Mouse (Mus musculus): ENCODE measurements at regions not wholly inside any gene's neighbourhood (a gene's known extent, or its start where the extent isn't known, plus 50 kb on each side); places are given as distances from the start of the nearest gene placed in this dataset.

- DNase-seq (ENCODE audit: inconsistent age in 2 of 2, low spot score in 1 of 2): peak; percentile 5 to 22
Observed at GRCm38 (mm10) chr1:120667776-120668175, 65.6 kb downstream of the En1 start.

GRCm38 (mm10) chr1:120683532-120684245 is 81.5 kb downstream of the En1 start:
- DNase-seq (ENCODE audit: inconsistent age in 2 of 2, low spot score in 1 of 2): no peak

- peak in 1 of 2 experiments; percentile 21 for DNase-seq (ENCODE audit: inconsistent age in 2 of 2, low spot score in 1 of 2)
Observed at GRCm38 (mm10) chr1:120685650-120686244, 83.5 kb downstream of the En1 start.

DNA sequence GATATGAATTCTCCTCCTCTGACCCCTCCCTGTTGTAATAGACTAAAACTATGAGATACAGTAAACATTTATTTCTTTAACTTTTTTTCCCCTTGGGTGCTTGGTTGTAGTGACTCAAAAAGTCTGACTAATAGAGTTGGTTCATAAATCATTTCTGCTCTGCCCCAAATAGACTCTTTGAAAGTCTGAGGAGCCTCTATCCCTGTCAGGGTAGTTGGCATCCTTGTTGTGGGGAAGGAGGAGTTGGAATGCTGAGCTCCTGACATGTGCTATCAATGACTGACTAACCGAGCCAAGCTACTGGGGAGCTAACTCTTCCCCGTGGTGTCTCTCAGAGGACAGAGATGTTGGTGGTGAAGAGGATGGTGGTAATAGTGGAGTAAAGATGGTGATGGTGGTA is 89.4 kb downstream of the En1 start:
- DNase-seq (ENCODE audit: inconsistent age in 2 of 2, low spot score in 1 of 2): no peak

- DNase-seq (ENCODE audit: inconsistent age in 2 of 2, low spot score in 1 of 2): no peak
Observed at GRCm38 (mm10) chr1:120698189-120698588, 96.0 kb downstream of the En1 start.

GRCm38 (mm10) chr1:120704201-120704600 is 102.0 kb downstream of the En1 start:
- no peak for DNase-seq (ENCODE audit: inconsistent age in 2 of 2, low spot score in 1 of 2)

GRCm38 (mm10) chr1:120706011-120706410 is 103.8 kb downstream of the En1 start:
- DNase-seq (ENCODE audit: inconsistent age in 2 of 2, low spot score in 1 of 2): no peak

GRCm38 (mm10) chr1:120708511-120708910 is 106.3 kb downstream of the En1 start:
- DNase-seq (ENCODE audit: inconsistent age in 2 of 2, low spot score in 1 of 2): no peak

DNA sequence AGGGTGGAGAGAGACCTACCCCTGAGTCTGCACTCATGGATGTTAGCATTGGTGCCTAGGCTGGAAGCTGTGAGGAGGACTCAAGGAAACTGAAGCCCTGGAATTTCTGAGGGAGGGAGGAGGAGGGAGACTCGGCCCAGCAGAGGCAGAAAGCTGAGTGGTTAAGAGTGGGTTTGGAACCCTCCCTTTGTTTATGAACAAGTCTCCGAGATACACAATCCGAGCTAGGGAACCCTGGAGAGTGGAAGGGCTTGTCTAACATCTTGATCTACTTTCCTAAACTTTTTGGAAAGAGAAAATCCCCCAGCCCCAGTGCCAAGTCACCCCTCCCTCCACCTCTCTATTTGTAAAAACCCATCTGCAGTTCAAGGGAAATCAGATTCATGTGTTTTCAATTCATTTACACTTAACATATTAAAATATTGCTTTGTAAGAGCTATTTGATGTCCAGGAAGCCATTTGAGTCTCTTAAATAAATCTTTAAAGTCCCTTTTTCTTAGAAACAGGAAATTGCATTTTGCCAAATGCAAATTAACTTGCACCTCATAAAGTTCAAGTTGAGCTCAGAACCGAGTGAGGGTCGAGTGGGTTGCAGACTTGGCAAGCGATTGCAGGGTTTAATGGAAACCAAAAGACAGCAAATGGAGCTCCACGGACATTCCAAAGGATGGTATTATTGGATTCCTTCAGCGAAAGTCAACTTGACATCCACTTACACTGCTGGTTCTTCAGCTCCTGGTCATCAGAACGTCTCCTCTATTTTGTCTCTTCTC is 113.1 kb downstream of the En1 start:
- no peak for DNase-seq (ENCODE audit: inconsistent age in 2 of 2, low spot score in 1 of 2)

DNA sequence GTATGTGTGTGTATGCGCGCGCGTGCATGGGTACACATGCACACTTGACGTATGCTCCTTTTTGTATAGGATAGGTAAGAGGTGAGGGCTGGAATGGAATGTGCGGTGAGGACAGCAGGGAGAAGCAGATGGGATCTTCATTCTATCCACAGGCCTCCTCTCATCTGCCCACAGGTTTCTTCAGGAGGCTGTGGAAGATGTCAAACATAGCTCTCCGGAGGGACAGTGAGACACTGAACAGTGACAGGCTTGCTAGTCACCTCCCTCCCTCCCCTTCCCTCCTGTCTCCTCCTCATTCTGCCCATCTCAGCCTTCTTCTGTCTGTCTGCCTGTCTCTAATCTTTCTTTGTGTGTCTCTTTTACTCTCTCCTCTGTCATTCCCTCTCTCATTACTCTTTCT is 124.6 kb downstream of the En1 start:
- DNase-seq (ENCODE audit: inconsistent age in 2 of 2, low spot score in 1 of 2): no peak

- no peak for DNase-seq (ENCODE audit: inconsistent age in 2 of 2, low spot score in 1 of 2)
Observed at GRCm38 (mm10) chr1:120727427-120727826, 125.2 kb downstream of the En1 start.

- no peak for DNase-seq (ENCODE audit: inconsistent age in 2 of 2, low spot score in 1 of 2)
Observed at GRCm38 (mm10) chr1:120732003-120732402, 129.8 kb downstream of the En1 start.

DNA sequence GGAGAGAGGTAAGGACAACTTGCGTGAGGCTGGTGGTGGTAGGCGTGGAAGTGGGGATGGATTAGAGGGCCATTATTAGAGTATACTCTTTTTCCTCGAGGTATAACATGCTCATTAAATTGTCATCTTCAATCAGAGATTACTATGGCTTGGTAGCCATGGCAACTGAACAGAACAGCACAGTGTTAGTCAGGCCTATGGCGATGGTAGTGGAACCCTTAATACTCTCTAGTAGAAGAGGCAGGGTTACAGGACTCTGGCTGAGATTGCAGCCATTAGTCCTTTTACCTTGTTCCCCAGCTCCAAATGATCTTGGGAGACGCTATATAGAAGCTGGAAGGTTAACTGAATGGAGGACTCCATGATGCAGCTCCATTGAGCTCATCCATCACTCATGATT is 131.5 kb downstream of the En1 start:
- DNase-seq (ENCODE audit: inconsistent age in 2 of 2, low spot score in 1 of 2): no peak

DNA sequence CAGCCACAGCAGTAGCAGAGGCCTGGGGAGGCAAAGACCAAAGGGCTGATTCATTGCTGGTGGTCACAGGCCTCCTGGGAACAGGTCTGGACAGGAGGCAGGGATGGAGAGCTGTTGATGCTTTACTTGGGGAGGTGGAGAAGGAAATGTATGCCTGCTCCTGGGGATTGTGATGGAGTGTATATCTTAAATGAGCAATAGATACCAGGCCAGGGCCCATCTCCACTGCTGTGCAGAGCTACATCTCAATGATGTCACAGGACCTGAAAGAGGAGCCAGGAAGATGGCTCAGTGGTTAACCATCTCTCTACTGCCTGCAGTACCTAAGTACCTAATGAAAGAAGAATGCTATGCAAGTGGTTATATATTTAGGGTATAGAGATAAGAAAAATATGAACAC is 132.6 kb downstream of the En1 start:
- DNase-seq (ENCODE audit: inconsistent age in 2 of 2, low spot score in 1 of 2): no peak

- no peak for DNase-seq (ENCODE audit: inconsistent age in 2 of 2, low spot score in 1 of 2)
Observed at GRCm38 (mm10) chr1:120739499-120739898, 137.3 kb downstream of the En1 start.

DNA sequence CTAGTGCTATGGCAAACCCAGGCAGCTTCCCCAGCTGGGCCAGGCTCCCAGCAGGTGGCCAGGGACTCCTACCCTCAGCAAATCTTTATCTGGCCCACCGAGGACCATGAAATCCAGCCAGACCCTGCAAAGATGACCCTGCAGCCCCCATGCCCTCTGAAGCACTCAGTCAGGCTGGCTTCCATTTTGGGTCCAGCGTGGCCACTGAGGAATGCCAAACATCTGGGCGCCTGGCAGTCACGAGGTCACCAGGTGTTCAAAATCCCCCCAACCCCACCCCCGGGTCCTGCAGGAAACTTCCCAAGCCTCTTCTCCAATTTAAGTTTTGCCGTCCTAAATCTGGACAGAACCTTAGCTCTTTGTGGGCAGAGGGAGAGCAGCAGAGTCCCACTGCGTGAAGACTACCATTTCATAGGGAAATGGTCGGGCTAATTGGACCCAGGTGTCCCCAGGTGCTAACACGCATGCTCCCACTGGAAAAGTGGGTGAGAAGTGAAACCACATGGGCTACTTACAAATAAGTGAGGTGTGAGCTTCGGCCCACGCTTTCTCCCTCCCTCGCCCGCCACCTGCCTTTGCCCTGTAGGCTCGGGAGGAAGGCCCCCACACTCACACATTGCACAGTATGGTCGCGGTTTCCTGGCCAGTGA is 139.0 kb downstream of the En1 start:
- DNase-seq (ENCODE audit: inconsistent age in 2 of 2, low spot score in 1 of 2): no peak

- no peak for DNase-seq (ENCODE audit: inconsistent age in 2 of 2, low spot score in 1 of 2)
Observed at GRCm38 (mm10) chr1:120748963-120749362, 146.7 kb downstream of the En1 start.

DNA sequence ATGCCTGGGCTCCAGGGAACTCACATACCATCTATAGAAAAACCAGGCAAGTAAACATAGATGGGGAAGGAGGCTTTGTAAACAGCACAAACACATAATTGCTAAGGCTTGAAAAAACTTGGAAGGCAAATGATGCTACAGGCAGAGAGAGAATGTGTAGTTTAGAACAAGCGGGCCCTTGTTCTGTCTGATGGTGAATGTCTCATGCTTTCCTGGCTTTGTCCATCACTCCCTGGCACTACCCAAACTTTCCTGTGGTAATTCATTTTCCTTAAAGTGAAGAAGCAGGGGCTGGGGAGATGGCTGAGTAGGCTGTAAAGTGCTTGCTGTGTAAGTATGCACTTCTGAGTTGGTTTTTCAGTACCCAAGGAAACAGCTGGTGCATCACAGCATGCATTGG is 151.2 kb downstream of the En1 start:
- no peak for DNase-seq (ENCODE audit: inconsistent age in 2 of 2, low spot score in 1 of 2)

DNA sequence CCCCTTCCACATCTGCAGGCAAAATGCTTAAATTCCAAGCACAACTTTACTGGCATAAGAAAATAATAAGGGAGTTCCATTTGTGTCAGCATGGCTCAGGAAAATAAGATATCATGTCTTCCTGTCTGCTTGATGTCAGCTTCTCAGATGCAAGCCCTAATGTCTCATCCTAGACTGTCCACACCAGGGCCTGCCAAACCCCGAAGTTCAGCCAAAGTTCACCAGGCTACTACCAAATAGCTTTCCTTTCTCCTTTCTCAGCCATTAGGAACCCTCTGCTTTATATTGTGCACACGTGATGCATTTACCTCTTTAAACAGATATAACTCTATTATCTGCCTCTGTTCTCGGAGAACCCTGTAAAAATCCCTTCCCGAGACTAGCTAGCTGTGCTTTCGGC is 152.1 kb downstream of the En1 start:
- no peak for DNase-seq (ENCODE audit: inconsistent age in 2 of 2, low spot score in 1 of 2)

DNA sequence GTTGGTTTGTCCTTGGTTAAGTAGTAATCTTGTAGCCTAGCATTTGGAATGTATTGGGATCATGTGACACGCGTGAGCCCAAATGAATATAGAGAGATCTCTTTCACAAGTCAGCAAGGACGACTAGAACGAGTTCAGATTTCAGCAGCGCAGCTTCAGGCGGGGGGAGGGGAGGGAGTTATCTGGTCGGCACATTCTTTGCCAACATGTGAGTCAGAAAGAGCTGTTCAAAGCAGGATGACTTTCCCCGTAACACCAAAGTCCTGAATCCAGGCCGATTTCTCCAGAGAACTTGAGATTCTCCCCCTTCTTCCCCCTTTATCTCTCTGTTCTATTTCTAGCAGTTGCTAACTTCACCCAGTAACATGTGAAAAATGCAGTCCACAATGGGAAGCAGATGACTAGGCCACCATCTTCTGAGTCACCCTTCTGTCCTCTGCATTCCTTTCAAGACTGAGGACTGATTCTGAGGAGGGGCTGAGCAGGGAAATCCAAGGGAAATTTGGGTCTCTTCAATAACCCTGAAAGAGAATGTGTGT is 155.1 kb downstream of the En1 start:
- peak; percentile 56 to 89 for DNase-seq (ENCODE audit: inconsistent age in 2 of 2, low spot score in 1 of 2)

DNA sequence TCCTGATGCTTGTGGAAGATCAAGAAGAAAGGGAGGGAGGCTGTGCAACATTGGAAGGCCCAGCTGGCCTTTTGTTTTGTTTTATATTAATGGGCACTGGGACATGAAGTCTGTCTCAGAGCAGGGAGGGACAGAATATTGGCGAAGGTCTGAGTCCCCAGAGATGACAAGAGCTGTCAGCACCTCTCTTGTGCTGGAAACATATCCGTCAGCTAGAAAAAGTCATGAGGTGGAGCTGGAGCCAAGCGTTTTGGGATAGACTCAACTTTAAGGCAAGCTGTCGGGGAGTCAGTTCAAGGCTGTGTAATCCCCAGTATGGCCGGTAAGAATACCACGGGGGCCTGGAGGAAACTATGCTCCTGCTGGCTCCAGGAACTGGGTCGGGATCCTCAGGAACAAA is 156.0 kb downstream of the En1 start:
- no peak for DNase-seq (ENCODE audit: inconsistent age in 2 of 2, low spot score in 1 of 2)

Data from adrenal gland, adult (tissue).